Mouse (Mus musculus) activated CD4-positive, CD25-positive, alpha-beta regulatory T cell, adult 4 months (primary cell): Measurements from ENCODE around the gene Crhr2. TPM values are rescaled to one million over a fixed set of nuclear protein-coding genes. Genes with fewer than 3 reads are reported as not detected.

Source experiments
- ATAC-seq: one replicate; pipeline ENCODE4 v1.8.0; 2017
- polyA plus RNA-seq, 2 experiments: library from polyadenylated mRNA; unstranded; fragments of 100-300 nt; shearing (Covaris generic); gene quantifications; one replicate each; pipeline ENCODE4 v1.2.1; 2017

The Crhr2 gene
- polyA plus RNA-seq = not detected

DNA sequence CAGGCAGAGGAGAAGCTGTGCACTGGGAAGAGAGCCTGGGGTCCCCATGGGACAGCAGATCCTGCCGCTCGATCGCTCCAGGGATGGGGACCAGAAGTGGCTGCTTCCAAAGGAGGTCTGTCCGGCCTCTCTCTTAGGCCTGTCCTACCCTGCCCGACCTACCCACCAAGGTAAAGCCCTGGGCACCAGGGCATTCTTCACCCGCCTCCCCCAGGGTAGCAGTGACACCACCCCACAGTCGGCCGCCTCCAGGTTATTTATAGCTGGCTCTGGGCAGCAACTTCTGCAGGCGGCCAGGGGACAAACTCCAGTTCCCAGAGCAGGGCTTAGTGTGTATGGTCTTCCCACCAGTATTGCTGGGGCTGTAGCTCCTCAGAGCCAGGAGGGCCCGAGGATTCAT lies at the start of gene Crhr2:
Gene Crhr2, minus strand, starts transcription at position 223 of the 400 bp plus-strand sequence.
- ATAC-seq = no peak

DNA sequence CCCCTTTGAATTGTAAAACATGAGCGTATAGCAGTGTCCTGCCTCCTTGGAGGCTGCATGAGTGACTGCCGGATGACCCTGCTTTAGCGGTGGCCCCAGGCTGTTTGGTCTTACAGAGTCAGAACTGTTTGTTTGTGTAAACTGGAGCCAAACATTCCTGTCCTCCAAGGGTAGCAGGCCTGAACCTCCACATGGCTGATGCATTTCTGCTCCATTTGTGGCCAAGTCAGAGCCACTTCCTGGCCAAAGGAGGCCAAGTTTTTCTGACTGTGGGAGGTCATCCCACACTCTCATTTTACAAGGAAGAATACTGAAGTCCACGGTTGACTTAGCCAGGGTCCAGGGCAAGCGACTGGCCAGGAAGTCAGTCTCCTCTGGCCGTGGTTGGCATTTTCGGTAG lies 46.7 kb upstream of the Crhr2 start:
- ATAC-seq = no peak

- no peak for ATAC-seq
Observed at GRCm38 (mm10) chr6:55177060-55177732, 44.4 kb upstream of the Crhr2 start.

- ATAC-seq = no peak
Observed at GRCm38 (mm10) chr6:55175892-55176291, 43.1 kb upstream of the Crhr2 start.

DNA sequence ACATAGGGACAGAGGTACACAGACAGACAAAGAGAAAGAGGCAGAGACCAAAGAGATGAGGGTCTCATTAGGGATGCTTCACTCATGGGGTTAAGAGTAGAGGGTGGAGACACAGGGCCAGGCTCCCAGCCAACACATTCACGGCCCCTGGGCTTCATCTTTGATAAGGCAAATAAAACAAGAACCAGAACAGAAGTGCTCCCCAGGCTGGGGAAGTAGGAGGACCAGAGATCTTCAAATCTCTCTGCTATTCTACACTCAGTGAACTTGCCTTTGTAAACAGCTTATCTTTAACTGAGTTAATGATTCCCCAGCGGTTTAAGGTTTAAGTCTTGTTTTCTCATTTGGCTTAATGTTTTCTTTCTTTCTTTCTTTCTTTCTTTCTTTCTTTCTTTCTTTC lies 42.6 kb upstream of the Crhr2 start:
- ATAC-seq = no peak

GRCm38 (mm10) chr6:55174741-55175181 lies 41.9 kb upstream of the Crhr2 start, which contains the start of gene Inmt:
TSS of gene Inmt (minus strand) at chr6:55175043.
- no peak for ATAC-seq

DNA sequence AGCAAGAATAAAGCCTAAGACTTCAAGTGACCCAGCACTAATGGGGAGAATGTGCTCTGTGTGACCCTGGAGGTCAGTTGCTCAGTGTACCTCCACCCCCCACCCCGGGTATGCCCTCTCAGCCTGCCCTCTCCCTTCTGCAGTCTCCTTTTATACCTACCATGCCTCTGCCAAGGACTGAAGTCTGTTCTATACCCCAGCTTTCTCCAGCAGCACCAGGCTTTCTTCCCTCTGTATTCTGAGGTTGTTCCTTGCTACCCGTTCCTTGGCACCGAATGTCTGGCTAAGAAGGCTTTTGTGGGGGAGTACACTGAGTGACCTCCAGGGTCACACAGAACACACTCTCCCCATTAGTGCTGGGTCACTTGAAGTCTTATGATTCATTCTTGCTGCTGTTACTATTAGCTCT lies 41.1 kb upstream of the Crhr2 start:
- ATAC-seq = no peak

- no peak for ATAC-seq
Observed at GRCm38 (mm10) chr6:55173171-55173570, 40.4 kb upstream of the Crhr2 start.

DNA sequence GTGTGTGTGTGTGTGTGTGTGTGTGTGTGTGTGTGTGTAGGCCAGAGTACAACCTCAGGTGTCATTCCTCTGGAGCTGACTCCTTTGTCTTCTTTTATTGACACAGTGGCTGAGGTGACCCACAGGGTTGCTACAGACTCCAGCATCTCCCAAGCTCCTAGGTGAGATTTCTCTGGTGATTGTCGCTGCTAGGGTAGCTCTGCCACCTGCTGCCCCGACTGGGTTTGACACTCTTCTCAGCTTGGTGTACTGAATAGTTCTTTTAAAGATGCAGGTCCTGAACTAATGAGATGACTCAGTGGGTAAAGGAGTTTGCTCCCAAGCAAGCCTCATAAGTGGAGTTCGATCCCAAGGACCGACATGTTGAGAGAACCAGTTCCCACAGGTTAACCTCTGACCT lies 38.8 kb upstream of the Crhr2 start:
- ATAC-seq = no peak

GRCm38 (mm10) chr6:55169818-55170217 lies 37.0 kb upstream of the Crhr2 start:
- no peak for ATAC-seq

- peak; percentile 78 for ATAC-seq
Observed at GRCm38 (mm10) chr6:55166777-55167463, 34.1 kb upstream of the Crhr2 start.

DNA sequence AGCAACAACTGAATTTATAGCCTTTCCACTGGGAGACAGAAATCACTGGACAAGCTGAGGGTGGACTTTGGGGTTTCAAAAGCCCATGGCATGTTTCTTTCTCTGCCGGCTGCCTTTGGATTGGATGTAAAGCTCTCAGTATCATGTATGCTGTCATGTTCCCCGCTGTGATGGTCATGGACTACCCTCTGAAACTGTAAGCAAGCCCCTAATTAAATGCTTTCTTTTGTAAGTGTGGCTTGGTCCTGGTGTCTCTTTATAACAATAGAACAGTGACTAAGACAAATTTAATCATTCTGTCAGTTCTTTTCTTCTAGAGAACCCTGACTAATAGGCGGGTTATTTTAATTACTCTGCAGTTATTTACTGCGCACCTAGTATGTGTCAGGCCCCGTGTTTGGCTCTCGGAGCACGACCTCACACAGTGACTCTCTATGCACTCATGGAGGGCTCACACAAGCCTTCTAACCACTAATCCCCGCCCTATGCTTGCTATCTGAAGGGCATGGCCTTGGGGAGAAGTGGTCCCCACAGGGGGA lies 30.3 kb upstream of the Crhr2 start:
- ATAC-seq = no peak

DNA sequence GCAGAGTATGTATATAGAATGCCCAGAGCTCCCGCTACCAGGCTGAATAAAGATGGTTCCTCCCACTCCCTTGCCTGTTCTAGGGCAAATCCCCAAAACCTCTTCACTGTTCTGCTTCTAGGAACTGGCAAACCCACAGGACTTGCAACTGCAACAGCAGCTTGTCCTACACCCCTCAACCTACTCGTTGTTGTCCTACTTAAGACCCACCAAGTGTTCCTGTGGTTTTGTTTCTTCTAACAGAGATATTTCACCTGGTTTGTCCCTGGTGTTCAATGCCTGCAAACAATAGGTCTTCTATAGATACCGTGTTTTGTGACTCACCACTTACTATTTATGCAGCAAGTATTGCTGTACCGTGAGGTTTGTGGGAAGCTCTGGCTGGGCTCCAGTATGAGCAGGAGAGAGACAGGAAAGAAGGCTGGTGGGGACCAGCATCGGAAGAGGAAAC lies 28.5 kb upstream of the Crhr2 start:
- ATAC-seq = no peak

GRCm38 (mm10) chr6:55159256-55159655 lies 26.4 kb upstream of the Crhr2 start:
- ATAC-seq = no peak

- ATAC-seq = no peak
Observed at GRCm38 (mm10) chr6:55152226-55152625, 19.4 kb upstream of the Crhr2 start.

- ATAC-seq = no peak
Observed at GRCm38 (mm10) chr6:55146138-55146537, 13.3 kb upstream of the Crhr2 start.

DNA sequence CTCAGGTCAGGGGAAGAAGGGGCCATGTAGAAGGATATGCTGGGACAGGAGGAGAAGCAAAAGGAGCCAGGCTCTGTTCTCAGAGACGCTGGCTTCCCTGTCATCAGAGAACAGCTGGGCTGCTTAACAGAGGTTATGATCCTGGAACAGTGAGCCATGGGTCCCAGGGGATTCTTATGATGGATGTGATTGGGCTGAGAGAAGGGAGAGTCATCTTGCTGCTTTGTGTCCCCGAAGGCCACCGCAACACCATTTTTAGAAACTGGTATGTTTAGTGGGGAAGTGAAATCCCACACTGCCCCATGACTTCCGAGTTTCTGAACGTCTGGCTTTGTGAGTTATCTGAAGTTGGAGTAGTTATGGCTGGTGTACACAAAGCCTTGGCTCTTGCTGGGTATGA lies 12.5 kb upstream of the Crhr2 start:
- ATAC-seq = no peak

DNA sequence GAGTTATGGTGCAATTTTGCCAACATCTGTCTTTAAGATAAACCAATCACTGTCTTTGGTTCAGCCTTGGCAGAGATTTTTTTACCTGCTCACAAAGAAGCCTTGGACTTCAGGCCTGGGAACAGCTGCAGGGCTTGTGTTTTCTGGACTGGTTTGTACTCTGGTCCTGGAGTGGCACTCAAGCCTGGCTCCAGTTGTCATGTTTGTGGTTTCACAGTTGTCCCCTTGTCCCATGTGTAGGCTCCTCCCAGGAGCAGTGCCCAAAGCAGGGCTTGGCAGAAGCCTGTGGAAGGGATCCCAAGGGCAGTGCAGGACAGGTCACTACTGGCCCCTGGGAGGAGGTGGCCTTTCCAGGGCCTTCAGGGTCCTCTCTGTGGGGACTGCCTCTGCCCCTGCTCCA lies 5.5 kb upstream of the Crhr2 start:
- ATAC-seq = no peak

- no peak for ATAC-seq
Observed at GRCm38 (mm10) chr6:55133425-55133824, 609 bp upstream of the Crhr2 start.

- ATAC-seq = no peak
Observed at GRCm38 (mm10) chr6:55131301-55131700, 1.5 kb downstream of the Crhr2 start.

DNA sequence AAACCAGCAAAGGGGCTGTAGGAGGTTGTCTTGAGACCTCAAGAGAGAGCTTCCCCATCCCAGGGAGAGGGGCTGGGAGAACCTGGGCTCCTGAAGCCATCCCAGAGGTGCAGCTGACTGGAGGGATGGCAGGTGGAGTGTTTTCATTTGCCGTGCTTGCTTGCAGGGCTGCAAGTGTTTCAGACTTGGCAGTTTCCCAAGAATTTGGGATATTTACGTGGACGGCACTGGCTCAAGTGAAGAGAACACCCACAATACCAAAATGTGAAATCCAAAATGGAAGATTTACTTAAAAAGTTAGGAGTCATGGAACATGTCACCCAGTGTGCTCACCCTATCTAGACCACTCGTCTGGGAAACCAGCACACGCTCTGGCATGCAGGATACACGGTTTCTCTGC lies 2.2 kb downstream of the Crhr2 start:
- ATAC-seq = no peak

DNA sequence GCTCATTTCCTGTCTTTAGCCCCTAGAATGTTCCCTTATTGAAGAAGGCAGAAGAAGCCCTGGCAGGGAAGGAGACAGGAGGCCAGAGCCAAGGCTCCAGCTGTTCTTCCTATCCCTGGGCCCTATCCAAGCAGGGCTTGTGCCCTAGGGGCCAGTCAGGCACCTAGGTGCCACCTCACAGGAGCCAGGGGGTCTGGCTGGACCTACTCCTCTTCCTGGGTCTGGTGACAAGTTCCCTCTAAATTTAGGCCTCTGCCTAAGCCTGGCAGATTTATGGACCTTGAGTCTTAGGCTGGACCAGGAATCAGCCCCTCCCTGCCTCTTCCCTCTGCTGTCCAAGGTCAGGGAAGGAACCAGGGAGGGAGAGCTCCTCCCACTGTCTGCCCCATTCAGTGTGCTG lies 4.4 kb downstream of the Crhr2 start:
- no peak for ATAC-seq

DNA sequence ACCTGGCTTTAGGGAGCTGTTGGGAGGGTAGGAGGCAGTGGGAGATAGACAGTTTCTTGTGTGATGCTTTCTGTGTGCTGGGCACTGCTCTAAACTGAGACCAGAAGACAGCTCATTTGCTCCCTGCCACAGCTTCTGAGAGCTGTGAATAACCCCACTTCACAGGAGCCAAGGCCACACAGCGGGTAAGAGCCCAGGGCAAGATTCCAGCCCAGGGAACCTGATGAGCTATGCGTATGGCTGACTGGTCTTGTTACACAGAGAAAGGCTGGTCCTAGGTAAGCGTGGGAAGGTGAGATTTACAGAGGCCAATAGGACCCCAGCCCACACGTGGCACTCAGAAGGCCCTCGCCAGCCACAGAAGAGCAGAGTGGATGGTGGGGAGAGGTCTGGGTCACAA lies 6.2 kb downstream of the Crhr2 start:
- ATAC-seq = no peak

- no peak for ATAC-seq
Observed at GRCm38 (mm10) chr6:55123056-55123455, 9.8 kb downstream of the Crhr2 start.
